Mouse (Mus musculus): Measurements from ENCODE around the gene Itpr2. TPM values are rescaled to one million over a fixed set of nuclear protein-coding genes. Genes with fewer than 3 reads are reported as not detected.

Gene Itpr2
- polyA plus RNA-seq, 1 experiment = 18.0 TPM

DNA sequence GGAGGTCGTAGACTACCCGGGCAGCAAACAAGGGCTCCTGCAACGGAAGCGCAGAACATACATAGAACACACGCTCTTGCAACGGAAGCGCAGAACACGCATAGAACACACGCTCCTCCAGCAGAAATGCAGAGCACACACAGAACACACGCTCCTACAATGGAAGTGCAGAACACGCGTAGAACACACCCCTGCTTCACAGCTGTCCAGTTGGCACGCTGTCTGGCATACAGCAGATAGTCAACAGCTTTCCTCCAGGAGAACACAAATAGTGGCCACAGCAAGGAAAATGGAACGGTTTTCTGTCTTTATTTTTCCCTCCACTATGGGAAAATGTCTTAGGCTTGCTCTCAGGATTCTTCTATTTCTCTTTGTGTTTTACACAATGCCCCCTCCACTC is 344.9 kb downstream of the Itpr2 start:
- Histone ChIP-seq H3K4me1 (ENCODE audit: control insufficient read depth, insufficient read depth, insufficient read length) (no peaks in the 10 kb centered on the region), H3K27ac (ENCODE audit: insufficient read depth, low read length) (no peak overlapping the region), H3K4me3 (ENCODE audit: extremely low read depth, insufficient read depth, insufficient read length) (no peak overlapping the region), H3K27me3 (ENCODE audit: control insufficient read depth, insufficient read depth, low read length) (no peaks in the 10 kb centered on the region), H3K36me3 (ENCODE audit: control insufficient read depth, insufficient read depth, low read length) (peaks cover 35% of the 10 kb centered on the region)
- 95% methylated on average over 14 of the region's 14 CpGs for WGBS
- TF ChIP-seq CTCF (IDR thresholded peaks at IDR 0.05; ENCODE audit: extremely low read depth, insufficient read depth, insufficient read length, insufficient replicate concordance) = no peak
- no peak for TF ChIP-seq POLR2A (IDR thresholded peaks at IDR 0.05; ENCODE audit: low read depth, low read length)
- no peak for DNase-seq (ENCODE audit: low read depth in 1 of 2, low spot score in 2 of 2)

DNA sequence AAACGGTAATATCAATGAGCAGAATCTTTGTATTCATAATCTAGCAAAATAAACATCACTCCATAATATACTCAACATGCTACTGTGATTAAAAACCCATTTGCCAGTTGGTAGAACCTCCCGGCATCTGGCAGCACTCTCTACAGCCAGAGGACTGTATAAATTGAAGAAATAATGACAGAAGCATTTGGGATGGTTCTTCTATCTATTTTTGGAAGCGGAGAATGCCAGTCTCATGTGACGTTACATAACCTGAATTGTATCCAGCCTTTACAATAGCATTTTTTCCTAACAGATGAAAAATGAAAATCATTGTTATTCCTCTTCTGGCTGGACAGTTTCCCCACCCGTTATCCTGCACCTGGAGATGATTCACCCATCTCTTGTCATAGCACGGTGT is 345.5 kb downstream of the Itpr2 start:
- H3K4me3 ChIP-seq (ENCODE audit: extremely low read depth, insufficient read depth, insufficient read length) = no peak overlapping the region
- no peak for DNase-seq (ENCODE audit: low read depth in 1 of 2, low spot score in 2 of 2)
- no peak for TF ChIP-seq POLR2A (IDR thresholded peaks at IDR 0.05; ENCODE audit: low read depth, low read length)
- no peak for TF ChIP-seq CTCF (IDR thresholded peaks at IDR 0.05; ENCODE audit: extremely low read depth, insufficient read depth, insufficient read length, insufficient replicate concordance)
- H3K4me1 ChIP-seq (ENCODE audit: control insufficient read depth, insufficient read depth, insufficient read length) = no peaks in the 10 kb centered on the region
- peaks cover 40% of the 10 kb centered on the region for H3K36me3 ChIP-seq (ENCODE audit: control insufficient read depth, insufficient read depth, low read length)
- 88% methylated on average over 6 of the region's 6 CpGs for WGBS
- no peak overlapping the region for H3K27ac ChIP-seq (ENCODE audit: insufficient read depth, low read length)
- no peaks in the 10 kb centered on the region for H3K27me3 ChIP-seq (ENCODE audit: control insufficient read depth, insufficient read depth, low read length)

DNA sequence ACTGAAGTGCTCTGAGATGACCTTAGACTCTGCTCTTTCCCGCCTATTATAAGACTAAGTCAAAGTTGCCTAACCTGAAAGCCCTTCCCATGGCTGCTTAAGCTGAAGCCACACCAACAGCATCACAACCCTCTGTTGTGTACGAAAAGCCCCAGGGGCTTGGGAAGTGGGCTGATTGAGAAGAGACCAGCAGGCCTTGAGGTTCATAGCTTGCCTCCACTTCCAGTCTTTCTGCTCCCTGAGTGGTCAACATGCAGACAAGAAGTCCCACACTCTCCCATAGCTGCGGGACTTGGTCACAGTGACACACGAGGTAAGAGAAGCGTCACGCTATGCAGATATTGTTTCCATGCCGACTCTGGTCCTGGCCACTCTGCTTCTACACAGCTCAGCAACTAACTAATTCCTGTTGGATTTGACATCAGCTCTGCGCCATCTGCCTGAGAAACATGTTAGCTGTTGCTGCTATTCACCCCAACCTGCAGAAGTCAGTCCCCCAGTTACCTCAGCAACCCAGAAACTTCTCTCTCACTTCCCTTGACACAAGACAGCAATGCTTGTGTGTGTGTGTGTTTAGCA is 346.8 kb downstream of the Itpr2 start:
- Histone ChIP-seq H3K27me3 (ENCODE audit: control insufficient read depth, insufficient read depth, low read length) (no peaks in the 10 kb centered on the region), H3K4me3 (ENCODE audit: extremely low read depth, insufficient read depth, insufficient read length) (no peak overlapping the region), H3K27ac (ENCODE audit: insufficient read depth, low read length) (no peak overlapping the region), H3K4me1 (ENCODE audit: control insufficient read depth, insufficient read depth, insufficient read length) (no peaks in the 10 kb centered on the region), H3K36me3 (ENCODE audit: control insufficient read depth, insufficient read depth, low read length) (peaks cover 44% of the 10 kb centered on the region)
- TF ChIP-seq CTCF (IDR thresholded peaks at IDR 0.05; ENCODE audit: extremely low read depth, insufficient read depth, insufficient read length, insufficient replicate concordance) = no peak
- 92% methylated on average over 8 of the region's 8 CpGs for WGBS
- no peak for DNase-seq (ENCODE audit: low read depth in 1 of 2, low spot score in 2 of 2)

GRCm38 (mm10) chr6:146152843-146153242 is 349.2 kb downstream of the Itpr2 start:
- 87% methylated on average over 5 of the region's 5 CpGs for WGBS
- TF ChIP-seq POLR2A (IDR thresholded peaks at IDR 0.05; ENCODE audit: low read depth, low read length) (no peak), CTCF (IDR thresholded peaks at IDR 0.05; ENCODE audit: extremely low read depth, insufficient read depth, insufficient read length, insufficient replicate concordance) (no peak)
- Histone ChIP-seq H3K27me3 (ENCODE audit: control insufficient read depth, insufficient read depth, low read length) (no peaks in the 10 kb centered on the region), H3K4me1 (ENCODE audit: control insufficient read depth, insufficient read depth, insufficient read length) (no peaks in the 10 kb centered on the region), H3K36me3 (ENCODE audit: control insufficient read depth, insufficient read depth, low read length) (peaks cover 36% of the 10 kb centered on the region), H3K27ac (ENCODE audit: insufficient read depth, low read length) (no peak overlapping the region), H3K4me3 (ENCODE audit: extremely low read depth, insufficient read depth, insufficient read length) (no peak overlapping the region)
- DNase-seq (ENCODE audit: low read depth in 1 of 2, low spot score in 2 of 2) = no peak

- Histone ChIP-seq H3K36me3 (ENCODE audit: control insufficient read depth, insufficient read depth, low read length) (peaks cover 20% of the 10 kb centered on the region), H3K4me3 (ENCODE audit: extremely low read depth, insufficient read depth, insufficient read length) (no peak overlapping the region), H3K27me3 (ENCODE audit: control insufficient read depth, insufficient read depth, low read length) (no peaks in the 10 kb centered on the region), H3K4me1 (ENCODE audit: control insufficient read depth, insufficient read depth, insufficient read length) (no peaks in the 10 kb centered on the region), H3K27ac (ENCODE audit: insufficient read depth, low read length) (no peak overlapping the region)
- TF ChIP-seq CTCF (IDR thresholded peaks at IDR 0.05; ENCODE audit: extremely low read depth, insufficient read depth, insufficient read length, insufficient replicate concordance) = no peak
- no peak for TF ChIP-seq POLR2A (IDR thresholded peaks at IDR 0.05; ENCODE audit: low read depth, low read length)
- no peak for DNase-seq (ENCODE audit: low read depth in 1 of 2, low spot score in 2 of 2)
- 86% methylated on average over 4 of the region's 4 CpGs for WGBS
Observed at GRCm38 (mm10) chr6:146140966-146141585, 360.9 kb downstream of the Itpr2 start.

- H3K36me3 ChIP-seq (ENCODE audit: control insufficient read depth, insufficient read depth, low read length) = peaks cover 20% of the 10 kb centered on the region
- no peak for TF ChIP-seq CTCF (IDR thresholded peaks at IDR 0.05; ENCODE audit: extremely low read depth, insufficient read depth, insufficient read length, insufficient replicate concordance)
- no peak for TF ChIP-seq POLR2A (IDR thresholded peaks at IDR 0.05; ENCODE audit: low read depth, low read length)
- no peaks in the 10 kb centered on the region for H3K4me1 ChIP-seq (ENCODE audit: control insufficient read depth, insufficient read depth, insufficient read length)
- no peaks in the 10 kb centered on the region for H3K27me3 ChIP-seq (ENCODE audit: control insufficient read depth, insufficient read depth, low read length)
- no peak overlapping the region for H3K4me3 ChIP-seq (ENCODE audit: extremely low read depth, insufficient read depth, insufficient read length)
- 97% methylated on average over 6 of the region's 6 CpGs for WGBS
- no peak overlapping the region for H3K27ac ChIP-seq (ENCODE audit: insufficient read depth, low read length)
- DNase-seq (ENCODE audit: low read depth in 1 of 2, low spot score in 2 of 2) = no peak
Observed at GRCm38 (mm10) chr6:146140171-146140570, 361.9 kb downstream of the Itpr2 start.

GRCm38 (mm10) chr6:146136646-146137045 is 365.4 kb downstream of the Itpr2 start:
- Histone ChIP-seq H3K4me3 (ENCODE audit: extremely low read depth, insufficient read depth, insufficient read length) (no peak overlapping the region), H3K27me3 (ENCODE audit: control insufficient read depth, insufficient read depth, low read length) (no peaks in the 10 kb centered on the region), H3K27ac (ENCODE audit: insufficient read depth, low read length) (no peak overlapping the region), H3K36me3 (ENCODE audit: control insufficient read depth, insufficient read depth, low read length) (peaks cover 7% of the 10 kb centered on the region), H3K4me1 (ENCODE audit: control insufficient read depth, insufficient read depth, insufficient read length) (no peaks in the 10 kb centered on the region)
- TF ChIP-seq CTCF (IDR thresholded peaks at IDR 0.05; ENCODE audit: extremely low read depth, insufficient read depth, insufficient read length, insufficient replicate concordance) (no peak), POLR2A (IDR thresholded peaks at IDR 0.05; ENCODE audit: low read depth, low read length) (no peak)
- WGBS = 84% methylated on average over 4 of the region's 4 CpGs
- DNase-seq (ENCODE audit: low read depth in 1 of 2, low spot score in 2 of 2) = no peak
